Mouse (Mus musculus): ENCODE data around the gene Mrpl16.

DNA sequence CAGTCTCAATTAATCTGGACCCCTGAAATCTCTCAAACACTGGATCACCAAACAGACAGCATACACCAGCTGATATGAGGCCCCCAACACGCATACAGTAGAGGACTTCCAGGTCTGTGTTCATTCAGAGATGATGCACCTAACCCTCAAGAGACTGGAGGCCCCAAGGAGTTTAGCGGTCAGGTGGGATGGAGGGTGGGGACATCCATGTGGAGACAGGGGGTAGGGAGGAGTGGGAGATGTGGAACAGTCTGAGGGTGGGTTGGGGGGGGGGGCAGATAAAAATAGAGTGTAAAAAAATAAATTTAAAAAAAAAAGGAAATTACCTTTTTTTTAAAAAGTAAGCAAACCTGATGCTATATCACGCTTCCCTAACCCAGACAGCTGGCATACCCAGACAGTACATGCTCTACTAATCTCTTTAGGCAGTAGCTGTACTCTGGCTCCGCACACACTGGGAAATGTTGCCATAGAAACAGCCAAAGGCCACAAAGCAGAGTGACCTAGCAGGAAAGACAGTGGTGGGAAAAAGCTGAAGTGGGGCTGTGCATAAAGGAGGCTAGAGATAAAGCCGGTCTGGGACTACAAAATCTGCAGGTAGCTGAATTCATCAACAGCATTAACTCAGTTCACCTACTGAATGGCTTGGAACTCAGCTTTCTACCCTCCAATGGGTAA is 41.6 kb downstream of the Mrpl16 start:
- TF ChIP-seq CTCF (IDR thresholded peaks at IDR 0.05; ENCODE audit: insufficient read depth, low read length) = no peak
- no peak for TF ChIP-seq POLR2A (IDR thresholded peaks at IDR 0.05; ENCODE audit: borderline replicate concordance, extremely low read depth, low read depth, low read length)

All from lung, adult 2 months (tissue).